Mouse (Mus musculus) ES-E14 (cell line): ENCODE results near the gene Zranb3. TPM values are rescaled to one million over a fixed set of nuclear protein-coding genes. Genes with fewer than 3 reads are reported as not detected.
A peak's percentile ranks its signal among the peaks of the same experiment; 100 is the strongest.
"Not testable (repeated sequence)": the region's sequence is repeated elsewhere in the genome, so short reads cannot be mapped to it uniquely, and the experiment has no call there.

Experiments
- DNase-seq: peaks from one replicate; pipeline ENCODE4 v3.0.0-alpha.2; 2013; ENCODE audit warnings: low read depth, low spot score
- H3K27ac ChIP-seq: 2 replicates; pipeline ENCODE4 v1.5.1; 2012; ENCODE audit warnings: low read depth, mild to moderate bottlenecking, low read length, moderate library complexity, mixed read lengths; ENCODE audit not compliant: poor library complexity, insufficient read depth, severe bottlenecking
- H3K36me3 ChIP-seq: 2 replicates; pipeline ENCODE4 v1.6.1; 2012; ENCODE audit warnings: mild to moderate bottlenecking, low read length, moderate library complexity, mixed read lengths; ENCODE audit not compliant: control insufficient read depth, poor library complexity, insufficient read depth, severe bottlenecking
- H3K4me1 ChIP-seq, 2 experiments: fragments of 150-350 bp in 1 of 2; sonication (generic) in 1 of 2; 2 replicates each; pipeline ENCODE4 v1.6.1; 2012; ENCODE audit warnings: low read length in 2 of 2, mild to moderate bottlenecking in 1 of 2, mixed read lengths in 1 of 2; ENCODE audit not compliant: control insufficient read depth in 2 of 2, insufficient read depth in 2 of 2, poor library complexity in 1 of 2
- H3K4me3 ChIP-seq, 2 experiments: fragments of 150-350 bp in 1 of 2; sonication (generic) in 1 of 2; 2 replicates each; pipeline ENCODE4 v1.5.1; 2012; ENCODE audit warnings: low read length in 2 of 2, low read depth in 1 of 2, mild to moderate bottlenecking in 1 of 2, mixed read lengths in 1 of 2; ENCODE audit not compliant: insufficient read depth in 1 of 2, poor library complexity in 1 of 2, severe bottlenecking in 1 of 2
- H3K9ac ChIP-seq: 2 replicates; pipeline ENCODE4 v1.6.1; 2012; ENCODE audit warnings: low read depth, mild to moderate bottlenecking, low read length, mixed read lengths; ENCODE audit not compliant: poor library complexity, insufficient read depth, severe bottlenecking
- H3K9me3 ChIP-seq: fragments of 150-350 bp; sonication (generic); 2 replicates; pipeline ENCODE4 v1.6.1; 2012; ENCODE audit warnings: low read depth, mild to moderate bottlenecking, low read length; ENCODE audit not compliant: control insufficient read depth, insufficient read depth
- CHD2 ChIP-seq: IDR thresholded peaks from 2 replicates; pipeline ENCODE4 v1.6.1; 2014; ENCODE audit warnings: mild to moderate bottlenecking, low read depth, low read length, inconsistent platforms
- HCFC1 ChIP-seq: IDR thresholded peaks from 2 replicates; pipeline ENCODE4 v1.6.1; 2012; ENCODE audit warnings: low read length, inconsistent platforms, borderline replicate concordance; ENCODE audit not compliant: insufficient read depth
- MAFK ChIP-seq: IDR thresholded peaks from 2 replicates; pipeline ENCODE4 v1.6.1; 2014; ENCODE audit warnings: mild to moderate bottlenecking, low read depth, low read length, inconsistent platforms; ENCODE audit not compliant: insufficient read depth
- ZC3H11A ChIP-seq: IDR thresholded peaks from 2 replicates; pipeline ENCODE4 v1.6.1; 2012; ENCODE audit warnings: low read depth, mild to moderate bottlenecking, inconsistent platforms, low read length, borderline replicate concordance
- ZNF384 ChIP-seq: IDR thresholded peaks from 2 replicates; pipeline ENCODE4 v1.6.1; 2012; ENCODE audit warnings: low read depth, low read length, inconsistent platforms
- in situ Hi-C, 2 experiments: fragments of 600-800 bp; cut with MboI; formaldehyde crosslinking; loops; one replicate each; pipeline ENCODE4 v1.15.1; 2025; ENCODE audit warnings: low sequenced_read_pairs in 2 of 2, inconsistent platforms in 1 of 2; ENCODE audit not compliant: unreplicated experiment in 2 of 2
- total RNA-seq: library from RNA; depleted of rRNA; stranded (reverse); fragments of 300-350 nt; gene quantifications from 2 replicates; pipeline ENCODE4 v1.2.3, GENCODE M21; 2012

Zranb3 gene
- total RNA-seq, 1 experiment = 19.2 TPM

- TF ChIP-seq CHD2 (no peak), ZNF384 (no peak)
- no peak overlapping the region for H3K4me3 ChIP-seq
- in situ Hi-C loops = no loop called here
Measured at GRCm38 (mm10) chr1:128004371-128004720, 98.5 kb downstream of the Zranb3 start.

GRCm38 (mm10) chr1:128003712-128004370 is 99.0 kb downstream of the Zranb3 start:
- Histone ChIP-seq H3K36me3 (no peaks in the 10 kb centered on the region; the same call in 1 of the 2 replicates), H3K4me3 (no peak overlapping the region), H3K4me1 (peaks cover 12 to 13% of the 10 kb centered on the region in 2 experiments; a peak in 3 of 4 replicates), H3K27ac (no peak overlapping the region), H3K9ac (no peak overlapping the region), H3K9me3 (no peaks in the 10 kb centered on the region)
- TF ChIP-seq MAFK (no peak), ZC3H11A (no peak), HCFC1 (no peak), CHD2 (no peak), ZNF384 (no peak)
- in situ Hi-C loops = no loop called here
- DNase-seq = no peak

More at GRCm38 (mm10) chr1:128004371-128004720, 98.5 kb downstream of the Zranb3 start:
- H3K9ac ChIP-seq = no peak overlapping the region
- H3K9me3 ChIP-seq = no peaks in the 10 kb centered on the region
- H3K36me3 ChIP-seq = no peaks in the 10 kb centered on the region; the same call in 1 of the 2 replicates
- DNase-seq = no peak
- H3K27ac ChIP-seq = no peak overlapping the region
- peaks cover 9 to 12% of the 10 kb centered on the region in 2 experiments; a peak in 3 of 4 replicates for H3K4me1 ChIP-seq

- in situ Hi-C loops = no loop called here
- Histone ChIP-seq H3K36me3 (no peaks in the 10 kb centered on the region), H3K9me3 (no peaks in the 10 kb centered on the region), H3K27ac (peak overlapping the region; percentile 86), H3K4me1 (peaks cover 13 to 15% of the 10 kb centered on the region in 2 experiments; a peak in 3 of 4 replicates), H3K4me3 (no peak overlapping the region), H3K9ac (no peak overlapping the region)
- no peak for DNase-seq
- TF ChIP-seq ZC3H11A = no peak
- TF ChIP-seq MAFK = no peak
- no peak for TF ChIP-seq ZNF384
- TF ChIP-seq CHD2 = no peak
- no peak for TF ChIP-seq HCFC1
Measured at GRCm38 (mm10) chr1:128002159-128002558, 100.7 kb downstream of the Zranb3 start.

GRCm38 (mm10) chr1:128000931-128001330 is 101.9 kb downstream of the Zranb3 start:
- peak; percentile 73 for DNase-seq
- Histone ChIP-seq H3K4me3 (0 out of 4 replicates have a peak overlapping the region, but pooled peaks of 1 of the 2 experiments have one; percentile 4), H3K27ac (peak overlapping the region; percentile 86; the same call in 1 of the 2 replicates), H3K4me1 (peaks cover 13 to 15% of the 10 kb centered on the region in 2 experiments; a peak in 3 of 4 replicates)
- in situ Hi-C loops, H3K9me3 ChIP-seq, H3K36me3 ChIP-seq, H3K9ac ChIP-seq: not testable (repeated sequence)

- TF ChIP-seq MAFK = no peak
- no peak for TF ChIP-seq HCFC1
- TF ChIP-seq ZC3H11A = no peak
- TF ChIP-seq CHD2 = no peak
- TF ChIP-seq ZNF384 = no peak
- Histone ChIP-seq H3K27ac (no peak overlapping the region), H3K9me3 (no peaks in the 10 kb centered on the region), H3K4me3 (no peak overlapping the region), H3K4me1 (peaks cover under 1 to 6% of the 10 kb centered on the region in 2 experiments; a peak in 2 of 4 replicates), H3K9ac (no peak overlapping the region), H3K36me3 (peaks cover 2% of the 10 kb centered on the region; the same call in 1 of the 2 replicates)
- no peak for DNase-seq
- in situ Hi-C loops = no loop called here
Measured at GRCm38 (mm10) chr1:127993892-127994291, 109.0 kb downstream of the Zranb3 start.
